Mouse (Mus musculus) urinary bladder, adult 2 months (tissue): ENCODE results near the gene Afmid. TPM values are rescaled to one million over a fixed set of nuclear protein-coding genes. Genes with fewer than 3 reads are reported as not detected.
"Not testable (repeated sequence)": the region's sequence is repeated elsewhere in the genome, so short reads cannot be mapped to it uniquely, and the experiment has no call there.

Experiments
- DNase-seq: peaks from one replicate; pipeline ENCODE4 v3.0.0; 2022; ENCODE audit warnings: low spot score
- polyA plus RNA-seq: library from polyadenylated mRNA; depleted of rRNA; stranded (reverse); fragments of >200 nt; gene quantifications from 2 replicates; pipeline ENCODE4 v1.2.3, GENCODE M21; 2012; rRNA removed

The Afmid gene
- polyA plus RNA-seq = 11.8 and 13.1 TPM in 2 replicates

DNA sequence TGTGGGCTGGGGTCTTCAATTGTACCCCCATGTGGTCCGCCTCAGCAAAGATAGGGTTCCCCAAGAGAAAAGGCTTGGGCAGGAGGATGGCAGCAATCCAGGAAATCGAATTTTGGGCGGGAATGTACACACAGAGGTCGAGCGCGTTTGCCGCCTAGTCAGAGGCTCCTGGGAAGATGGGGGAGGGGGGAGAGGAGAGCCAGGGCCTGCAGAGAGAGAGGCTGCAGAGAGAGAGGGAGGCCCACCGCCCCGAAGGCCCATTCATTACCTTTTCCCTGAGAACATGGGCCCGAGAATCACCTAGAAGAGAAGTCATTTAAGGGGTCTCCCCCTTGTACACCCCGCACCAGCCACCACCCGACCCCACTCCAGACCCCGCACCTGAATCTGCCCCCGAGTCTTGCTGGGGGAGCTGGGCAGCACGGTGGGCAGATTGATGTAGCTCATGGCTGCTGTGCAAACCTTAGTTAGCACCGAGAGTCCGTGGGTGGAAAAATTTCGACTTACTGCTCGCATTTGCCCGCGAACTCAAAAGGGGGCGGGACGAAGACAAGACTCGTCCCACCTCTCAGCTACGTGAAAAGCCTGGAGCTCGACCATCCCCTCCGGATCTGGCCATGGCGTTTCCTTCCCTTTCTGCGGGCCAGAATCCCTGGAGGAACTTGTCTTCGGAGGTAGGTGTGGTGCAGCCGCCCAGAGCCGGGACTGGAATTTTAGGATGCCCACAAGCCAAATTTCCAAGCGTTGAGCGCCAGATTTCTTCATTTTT is at the start of gene Afmid, which contains the start of gene Tk1:
Afmid (plus strand) TSS at position 592 of the 769 bp plus-strand sequence.
Tk1 (minus strand) TSS at position 760 of the 769 bp plus-strand sequence.
- peak; percentile 48 for DNase-seq

DNA sequence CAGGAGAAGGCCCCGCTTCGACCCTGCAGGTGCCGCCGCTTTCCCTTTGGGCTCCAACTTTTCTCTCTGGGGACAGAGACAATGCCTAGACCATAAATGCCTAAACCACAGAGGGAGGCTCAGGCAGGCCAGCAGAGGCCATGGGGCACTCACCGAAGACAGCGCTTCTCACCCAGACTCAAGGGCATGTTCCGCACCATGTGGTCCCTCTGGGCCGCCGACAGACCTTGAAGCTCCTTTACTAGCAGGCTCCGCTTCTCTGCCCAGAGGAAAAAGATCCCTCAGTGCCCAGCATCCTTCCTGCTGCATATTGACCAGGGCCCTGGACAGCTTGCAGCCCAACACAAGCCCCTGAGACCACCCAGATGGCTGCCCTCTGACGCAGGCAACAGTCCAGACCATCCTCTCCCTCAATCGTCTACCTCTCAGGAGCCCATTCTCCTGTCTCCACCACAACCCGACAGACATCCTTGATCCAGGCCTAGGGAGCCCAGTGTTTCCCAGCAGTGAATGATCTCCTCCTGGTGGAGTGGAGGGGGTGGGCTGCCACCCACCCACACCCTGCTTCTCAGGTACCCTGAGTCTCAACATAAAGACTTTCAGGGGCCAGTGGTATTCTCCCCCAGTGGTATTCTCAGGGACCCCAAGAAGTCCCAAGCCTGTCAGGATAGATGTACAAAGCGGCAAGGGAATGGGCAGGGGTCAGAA is 49.5 kb upstream of the Afmid start:
- DNase-seq = no peak

GRCm38 (mm10) chr11:117777111-117777510 is 48.6 kb upstream of the Afmid start:
- no peak for DNase-seq

DNA sequence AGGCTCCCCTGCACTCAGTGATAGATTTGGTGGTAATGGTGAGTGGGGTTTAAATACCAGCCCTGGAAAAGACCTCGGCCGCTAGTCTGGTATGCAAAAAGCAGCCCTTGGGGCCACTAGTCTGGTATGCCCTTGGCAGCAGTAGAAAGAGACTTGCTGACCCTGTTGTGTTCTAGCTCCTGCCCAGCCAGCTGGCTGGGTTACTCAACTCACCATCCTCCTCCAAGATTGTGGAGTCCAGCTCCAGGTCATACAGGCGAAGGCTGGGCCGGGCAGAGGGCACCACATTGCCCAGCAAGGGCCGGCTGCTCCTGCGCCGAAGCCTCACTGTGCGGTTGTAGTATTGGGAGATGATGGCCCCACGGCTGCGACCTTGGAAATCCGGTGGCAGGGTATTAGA is 47.7 kb upstream of the Afmid start:
- DNase-seq = no peak

DNA sequence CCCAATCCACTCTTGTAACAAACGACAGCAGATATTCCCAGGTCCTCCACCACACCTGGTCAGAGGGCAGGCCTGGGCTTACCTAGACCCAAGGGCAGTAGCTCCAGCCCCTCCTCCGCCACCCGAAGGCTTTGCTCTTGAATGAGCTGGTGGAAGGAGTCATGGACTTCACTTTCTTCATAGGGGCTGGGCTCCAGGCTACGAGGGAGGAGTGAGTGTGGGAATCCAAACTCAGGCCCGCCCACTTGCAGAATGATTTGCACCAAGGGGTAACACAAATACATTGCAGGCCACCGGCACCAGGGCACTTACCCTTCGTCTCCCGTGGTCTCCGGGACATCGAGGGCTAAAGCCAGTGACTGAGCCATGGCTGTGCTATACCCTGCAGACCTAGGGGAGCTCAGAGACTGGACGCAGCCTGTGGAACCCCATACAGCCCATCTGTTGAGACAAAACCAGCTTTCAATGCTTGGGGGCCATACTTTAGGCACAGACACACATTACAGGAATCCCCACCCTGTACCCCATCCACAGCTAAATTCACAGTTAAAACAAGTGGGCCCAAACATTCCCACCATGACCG is 46.8 kb upstream of the Afmid start:
- DNase-seq = no peak

GRCm38 (mm10) chr11:117779434-117780198 is 46.1 kb upstream of the Afmid start:
- DNase-seq = no peak

GRCm38 (mm10) chr11:117780199-117780515 is 45.6 kb upstream of the Afmid start:
- DNase-seq = peak; percentile 62

GRCm38 (mm10) chr11:117780582-117781111 is 45.1 kb upstream of the Afmid start:
- DNase-seq = peak; percentile 72

GRCm38 (mm10) chr11:117781199-117781821 is 44.4 kb upstream of the Afmid start:
- peak; percentile 48 for DNase-seq

- no peak for DNase-seq
Measured at GRCm38 (mm10) chr11:117781993-117782704, 43.6 kb upstream of the Afmid start, which contains the start of the genes Tmc8 and Tmc6. Tmc8 (plus strand) TSS chr11:117782076. Tmc6 (minus strand) TSS chr11:117782198.

DNA sequence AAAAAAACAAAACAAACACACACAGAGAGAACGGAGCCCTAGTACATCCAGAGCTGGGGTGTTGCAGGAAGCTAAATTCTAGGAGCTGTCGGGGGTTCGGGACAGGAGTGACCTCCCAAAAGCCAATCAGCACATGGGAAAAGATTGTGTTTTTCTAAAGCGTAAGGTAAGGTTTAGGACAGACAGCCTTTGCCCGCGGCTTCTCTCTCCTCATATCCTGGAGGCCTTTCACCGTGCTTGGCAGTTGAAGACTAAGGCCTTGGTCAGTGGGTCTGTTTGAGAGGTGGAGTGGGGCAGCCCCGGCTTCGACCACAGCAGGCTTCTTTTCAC is 43.1 kb upstream of the Afmid start:
- no peak for DNase-seq

DNA sequence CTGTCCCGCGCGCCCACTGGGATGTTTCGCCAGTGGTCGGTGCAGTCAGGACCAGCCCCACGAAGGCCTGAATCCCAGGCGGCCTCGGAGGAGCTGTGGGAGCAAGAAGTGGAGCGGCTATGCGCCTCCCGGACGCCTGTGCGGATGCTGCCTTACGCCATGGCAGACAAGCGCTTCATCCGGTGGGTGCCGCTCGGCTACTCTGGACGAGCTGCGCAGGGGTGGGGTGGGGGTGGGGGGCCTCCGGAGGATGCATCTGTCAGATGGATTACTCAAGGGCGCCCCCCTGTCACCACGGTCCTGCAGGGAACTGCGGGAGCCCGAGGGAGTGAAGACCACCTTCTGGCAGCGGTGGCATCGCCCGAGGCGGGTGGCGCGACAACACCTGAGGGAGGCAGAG is 42.6 kb upstream of the Afmid start:
- DNase-seq = no peak

DNA sequence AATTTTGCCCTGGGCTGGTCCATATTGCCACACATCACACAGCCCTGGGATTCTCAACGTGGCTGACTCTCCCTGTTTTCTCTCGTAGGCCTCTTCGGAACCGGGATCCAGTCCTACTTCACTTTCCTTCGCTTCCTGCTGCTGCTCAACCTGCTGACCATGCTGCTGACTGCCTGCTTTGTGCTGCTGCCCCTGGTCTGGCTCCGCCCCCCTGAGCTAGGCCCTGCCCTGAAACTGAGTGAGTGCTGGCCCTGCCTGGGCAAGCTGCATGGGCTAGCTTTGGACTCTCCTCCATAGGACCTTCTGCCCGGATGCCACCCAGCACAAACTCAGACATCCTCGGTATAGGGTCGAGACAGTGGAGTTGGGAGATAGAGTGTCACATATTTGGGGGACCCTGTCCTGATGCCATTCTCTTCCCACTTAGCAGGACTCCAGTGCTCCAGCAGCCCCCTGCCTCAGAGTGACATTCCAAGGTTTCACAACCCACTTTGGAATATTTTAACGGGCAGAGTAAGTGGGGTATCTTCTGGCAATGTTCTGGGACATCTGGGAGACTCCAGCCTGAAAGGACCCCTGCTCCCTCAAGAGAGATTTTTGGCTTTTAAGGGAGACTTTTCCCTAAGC is 41.9 kb upstream of the Afmid start:
- DNase-seq = no peak

DNA sequence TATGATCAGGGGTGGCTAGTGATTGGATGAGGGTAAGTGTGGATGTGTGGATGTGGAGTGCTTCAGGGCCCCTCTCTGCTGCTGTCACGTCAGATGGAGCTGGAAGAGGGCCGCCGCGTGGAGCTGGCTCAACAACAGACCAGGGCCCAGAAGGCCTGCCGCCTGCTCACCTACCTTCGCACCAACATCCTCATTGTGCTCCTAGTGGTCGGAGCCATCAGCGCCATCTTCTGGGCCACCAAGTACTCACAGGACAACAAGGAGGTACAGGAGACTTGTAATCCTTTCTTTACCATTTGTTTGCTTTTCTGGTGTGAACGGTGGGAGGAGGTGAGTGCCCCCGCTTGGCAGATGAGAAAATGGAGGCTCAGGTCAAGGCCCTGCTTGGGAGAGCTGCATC is 39.4 kb upstream of the Afmid start:
- no peak for DNase-seq

DNA sequence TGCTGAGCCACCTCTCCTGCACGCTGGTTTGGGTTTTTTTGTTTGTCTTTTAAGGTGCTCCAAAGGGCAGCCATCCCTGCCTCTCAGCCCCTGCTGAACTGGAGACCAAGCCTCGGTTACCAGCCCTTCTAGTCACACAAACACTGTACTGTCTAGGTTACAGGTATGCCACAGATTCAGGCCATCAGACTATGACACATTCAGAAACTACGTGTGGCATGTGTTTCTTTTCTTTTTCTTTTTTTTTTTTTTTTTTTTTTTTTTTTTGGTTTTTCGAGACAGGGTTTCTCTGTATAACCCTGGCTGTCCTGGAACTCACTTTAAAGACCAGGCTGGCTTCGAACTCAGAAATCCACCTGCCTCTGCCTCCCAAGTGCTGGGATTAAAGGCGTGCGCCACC is 37.2 kb upstream of the Afmid start:
- DNase-seq = not testable (repeated sequence)

DNA sequence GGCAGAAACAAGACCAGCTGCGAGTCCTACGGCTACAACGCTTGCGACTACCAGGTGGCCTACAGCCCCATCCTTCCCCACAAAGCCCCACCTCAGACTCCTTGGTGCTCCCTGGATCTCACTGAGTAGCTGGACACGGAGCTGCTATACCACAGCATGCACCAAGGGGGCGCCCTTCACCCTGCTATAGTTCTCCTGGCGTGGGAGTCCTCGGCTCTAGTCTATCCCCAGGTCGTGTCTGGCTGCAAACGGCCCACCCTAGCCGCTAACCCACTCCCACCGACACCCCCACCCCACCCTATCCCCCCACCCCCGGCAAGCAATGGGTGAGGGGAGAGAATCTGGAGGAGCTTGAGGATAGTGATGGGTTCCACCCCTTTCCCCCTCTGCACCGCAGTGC is 35.4 kb upstream of the Afmid start:
- DNase-seq = peak; percentile 67

DNA sequence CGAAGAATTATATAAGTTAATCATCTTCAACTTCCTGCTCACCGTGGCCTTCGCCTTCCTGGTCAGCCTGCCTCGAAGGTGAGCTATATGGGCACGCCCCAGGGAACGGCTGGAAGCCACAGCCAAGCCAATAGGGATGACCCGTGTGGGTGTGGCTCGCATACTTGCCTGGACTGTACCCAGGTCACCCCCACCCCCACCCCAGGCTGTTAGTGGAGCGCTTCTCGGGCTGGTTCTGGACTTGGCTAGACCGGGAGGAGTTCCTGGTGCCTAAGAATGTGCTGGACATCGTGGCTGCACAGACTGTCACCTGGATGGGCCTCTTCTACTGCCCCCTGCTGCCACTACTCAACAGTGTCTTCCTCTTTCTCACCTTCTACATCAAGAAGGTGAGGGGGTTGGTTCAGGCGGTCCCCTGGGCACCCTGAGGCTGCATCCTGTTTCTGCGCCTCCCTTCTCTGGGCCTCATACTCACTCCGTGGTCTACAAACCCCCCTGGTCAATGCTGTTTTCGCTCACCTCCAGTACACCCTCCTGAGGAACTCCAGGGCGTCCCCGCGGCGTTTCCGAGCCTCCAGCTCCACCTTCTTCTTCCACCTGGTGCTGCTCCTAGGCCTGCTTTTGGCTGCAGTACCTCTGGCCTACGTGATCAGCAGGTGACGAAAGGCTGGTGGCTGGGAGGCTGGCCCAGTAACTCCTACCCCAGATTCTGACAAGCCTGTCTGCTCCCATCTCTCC is 34.9 kb upstream of the Afmid start:
- DNase-seq = no peak

DNA sequence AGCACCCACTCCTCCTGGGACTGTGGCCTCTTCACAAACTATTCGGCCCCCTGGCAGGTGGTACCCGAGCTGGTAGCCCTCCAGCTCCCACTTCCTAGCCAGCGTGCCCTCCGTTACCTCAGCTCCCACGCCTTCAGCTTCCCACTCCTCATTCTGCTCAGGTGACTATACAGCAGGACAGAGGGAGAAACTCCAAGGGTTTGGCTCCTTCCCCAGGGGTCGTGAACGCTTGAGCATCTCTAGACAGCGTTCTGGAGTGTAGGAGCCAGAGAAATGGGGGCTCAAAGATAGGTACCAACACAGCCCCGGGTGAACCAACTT is 34.3 kb upstream of the Afmid start:
- no peak for DNase-seq

DNA sequence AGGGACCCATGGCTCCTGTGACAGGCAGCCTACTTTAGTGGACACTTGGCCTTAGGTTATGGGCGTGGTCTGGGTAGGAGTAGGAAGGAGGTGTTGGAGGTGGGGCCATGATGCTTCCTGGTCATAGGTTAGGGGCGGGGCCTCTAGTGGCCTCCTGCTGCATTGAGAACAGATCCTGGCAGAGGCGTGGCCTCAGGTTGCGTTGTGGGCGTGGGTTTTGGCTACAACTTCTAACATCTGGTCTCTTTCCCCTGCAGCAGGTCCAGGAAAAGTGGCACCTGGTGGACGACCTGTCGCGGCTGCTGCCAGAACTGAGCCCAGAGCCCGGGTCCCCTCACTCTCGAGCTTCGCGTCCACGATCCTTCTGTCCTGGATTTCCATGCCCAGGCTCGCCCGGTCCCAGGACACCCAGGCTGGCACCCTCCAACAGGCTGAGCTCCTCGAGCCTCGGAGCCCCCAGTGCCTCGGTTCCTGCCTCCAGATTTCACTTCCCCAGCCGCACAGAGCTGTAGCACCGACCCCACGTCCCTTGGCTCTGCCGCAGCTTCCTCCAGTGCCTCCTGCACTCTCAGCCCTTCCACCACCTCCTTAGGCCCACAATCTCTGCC is 33.3 kb upstream of the Afmid start:
- no peak for DNase-seq
